Mouse (Mus musculus) left cerebral cortex, postnatal 10 days (tissue): ENCODE data around the gene Scamp1. TPM values are rescaled to one million over a fixed set of nuclear protein-coding genes. Genes with fewer than 3 reads are reported as not detected.

Source experiments
- DNase-seq, 2 experiments: peaks; one replicate each; pipeline ENCODE4 v3.0.0; 2021 to 2022; ENCODE audit warnings: low spot score in 2 of 2, mixed read lengths in 1 of 2; ENCODE audit errors: extremely low spot score in 1 of 2
- intact Hi-C: fragments of 180-260 bp; cut with DNase I; formaldehyde crosslinking; loops from one replicate; pipeline ENCODE4 v1.15.1; 2025
- total RNA-seq, 2 experiments: library from RNA; stranded (reverse); gene quantifications; 2 replicates each; pipeline ENCODE4 v1.2.3; 2021

The Scamp1 gene
- total RNA-seq, 2 experiments from 2014 or later: 172 to 173 TPM

- intact Hi-C loops: no loop called here
- no peak for DNase-seq
Observed at GRCm38 (mm10) chr13:94241892-94242524, 43.6 kb downstream of the Scamp1 start.

- intact Hi-C loops: no loop called here
- DNase-seq: no peak
Observed at GRCm38 (mm10) chr13:94240873-94241272, 44.8 kb downstream of the Scamp1 start.

- no peak for DNase-seq
- intact Hi-C loops: no loop called here
Observed at GRCm38 (mm10) chr13:94240111-94240510, 45.5 kb downstream of the Scamp1 start.

- intact Hi-C loops: no loop called here
- DNase-seq: no peak
Observed at GRCm38 (mm10) chr13:94239488-94239887, 46.2 kb downstream of the Scamp1 start.

- no peak for DNase-seq
- intact Hi-C loops: no loop called here
Observed at GRCm38 (mm10) chr13:94231871-94232270, 53.8 kb downstream of the Scamp1 start.

- no peak for DNase-seq
- intact Hi-C loops: no loop called here
Observed at GRCm38 (mm10) chr13:94224717-94225705, 60.6 kb downstream of the Scamp1 start.

- intact Hi-C loops: no loop called here
- no peak for DNase-seq
Observed at GRCm38 (mm10) chr13:94223609-94224008, 62.0 kb downstream of the Scamp1 start.

- DNase-seq: no peak
- intact Hi-C loops: no loop called here
Observed at GRCm38 (mm10) chr13:94212716-94213115, 72.9 kb downstream of the Scamp1 start.

GRCm38 (mm10) chr13:94212179-94212578 is 73.5 kb downstream of the Scamp1 start:
- no peak for DNase-seq
- intact Hi-C loops: no loop called here

- DNase-seq: no peak
- intact Hi-C loops: no loop called here
Observed at GRCm38 (mm10) chr13:94211236-94212119, 74.2 kb downstream of the Scamp1 start.

- no peak for DNase-seq
- intact Hi-C loops: loop anchor here (10.0 kb wide), 1 partner anchor 414 kb away; no protein-coding TSS in a partner anchor
Observed at GRCm38 (mm10) chr13:94208892-94209291, 76.8 kb downstream of the Scamp1 start.

- intact Hi-C loops: loop anchor here (10.0 kb wide), 1 partner anchor 413 kb away; no protein-coding TSS in a partner anchor
- no peak for DNase-seq
Observed at GRCm38 (mm10) chr13:94207973-94208372, 77.7 kb downstream of the Scamp1 start.

- intact Hi-C loops: loop anchor here (10.0 kb wide), 1 partner anchor 410 kb away; no protein-coding TSS in a partner anchor
- DNase-seq: peak in 1 of 2 experiments; percentile 60
Observed at GRCm38 (mm10) chr13:94205234-94205633, 80.4 kb downstream of the Scamp1 start.

- intact Hi-C loops: loop anchor here (10.0 kb wide), 1 partner anchor 405 kb away; no protein-coding TSS in a partner anchor
- DNase-seq: peak in 1 of 2 experiments; percentile 6
Observed at GRCm38 (mm10) chr13:94199829-94200228, 85.8 kb downstream of the Scamp1 start.

GRCm38 (mm10) chr13:94198616-94199015 is 87.0 kb downstream of the Scamp1 start:
- intact Hi-C loops: no loop called here
- DNase-seq: peak in 1 of 2 experiments; percentile 8

GRCm38 (mm10) chr13:94193227-94193626 is 92.4 kb downstream of the Scamp1 start:
- DNase-seq: no peak
- intact Hi-C loops: no loop called here

- intact Hi-C loops: no loop called here
- peak in 1 of 2 experiments; percentile 14 for DNase-seq
Observed at GRCm38 (mm10) chr13:94190386-94190785, 95.3 kb downstream of the Scamp1 start.

GRCm38 (mm10) chr13:94188200-94189086 is 97.2 kb downstream of the Scamp1 start:
- intact Hi-C loops: no loop called here
- DNase-seq: peak in 1 of 2 experiments; percentile 12
